Mouse (Mus musculus): Measurements from ENCODE around the gene Gabrr3. TPM values are rescaled to one million over a fixed set of nuclear protein-coding genes. Genes with fewer than 3 reads are reported as not detected.
"Not testable (repeated sequence)": the region's sequence is repeated elsewhere in the genome, so short reads cannot be mapped to it uniquely, and the experiment has no call there.

The Gabrr3 gene
- polyA plus RNA-seq, 1 experiment: not detected

GRCm38 (mm10) chr16:59449092-59449491, 42.0 kb downstream of the Gabrr3 start:
- TF ChIP-seq MAX (IDR thresholded peaks at IDR 0.05) (no peak), CEBPB (IDR thresholded peaks at IDR 0.05; ENCODE audit: low read depth) (no peak), CTCF (IDR thresholded peaks at IDR 0.05; ENCODE audit: control insufficient read depth, insufficient read depth, insufficient read length) (no peak), MYOD1 (IDR thresholded peaks at IDR 0.05; ENCODE audit: control insufficient read depth, insufficient read length, low read depth) (no peak), USF1 (IDR thresholded peaks at IDR 0.05; ENCODE audit: low read depth) (no peak), FOSL1 (IDR thresholded peaks at IDR 0.05; ENCODE audit: insufficient read depth, low read length, poor library complexity, severe bottlenecking) (no peak), MYOG (IDR thresholded peaks at IDR 0.05; ENCODE audit: control insufficient read depth, extremely low read depth, insufficient read length) (no peak)

DNA sequence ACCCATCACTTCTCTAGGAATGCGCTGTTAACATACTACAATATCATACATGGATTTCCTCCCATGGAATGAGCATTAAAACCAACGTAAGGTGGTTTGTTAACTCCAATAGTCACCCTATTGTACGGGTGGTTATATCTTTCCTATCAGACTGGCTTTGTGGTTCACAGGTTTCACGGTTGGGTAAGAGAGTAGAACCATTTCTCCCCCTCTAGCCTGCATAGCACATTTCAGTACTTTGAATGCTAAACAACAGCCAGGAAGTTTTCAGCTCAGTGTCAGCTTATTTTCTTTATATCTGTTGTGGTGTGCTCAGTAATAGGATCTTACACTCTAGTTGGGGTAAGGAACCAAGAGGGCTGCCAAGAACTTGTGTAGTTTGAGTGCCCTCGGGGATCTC, 44.7 kb downstream of the Gabrr3 start:
- no peaks in the 10 kb centered on the region for H3K79me3 ChIP-seq (ENCODE audit: low read depth)

More at GRCm38 (mm10) chr16:59449092-59449491, 42.0 kb downstream of the Gabrr3 start:
- H3K79me2 ChIP-seq (ENCODE audit: control insufficient read depth, insufficient read depth): no peaks in the 10 kb centered on the region
- no peak overlapping the region for H3K4me3 ChIP-seq (ENCODE audit: insufficient read depth, poor library complexity, severe bottlenecking)
- H3K79me3 ChIP-seq (ENCODE audit: low read depth): no peaks in the 10 kb centered on the region
- no peaks in the 10 kb centered on the region for H3K27me3 ChIP-seq (ENCODE audit: control insufficient read depth, insufficient read depth, insufficient read length)
- H3ac ChIP-seq (ENCODE audit: control insufficient read depth, insufficient read length, low read depth): no peak overlapping the region
- H3K36me3 ChIP-seq (ENCODE audit: control insufficient read depth, insufficient read depth): no peaks in the 10 kb centered on the region

GRCm38 (mm10) chr16:59459259-59459861, 52.2 kb downstream of the Gabrr3 start:
- not testable (repeated sequence) for H3K79me3 ChIP-seq (ENCODE audit: low read depth); H3K27me3 ChIP-seq (ENCODE audit: control insufficient read depth, insufficient read depth, insufficient read length); H3ac ChIP-seq (ENCODE audit: control insufficient read depth, insufficient read length, low read depth); H3K4me3 ChIP-seq (ENCODE audit: insufficient read depth, poor library complexity, severe bottlenecking); H3K79me2 ChIP-seq (ENCODE audit: control insufficient read depth, insufficient read depth); H3K36me3 ChIP-seq (ENCODE audit: control insufficient read depth, insufficient read depth)

More for the DNA sequence above, 44.7 kb downstream of the Gabrr3 start:
- no peak for TF ChIP-seq MAX (IDR thresholded peaks at IDR 0.05)
- TF ChIP-seq FOSL1 (IDR thresholded peaks at IDR 0.05; ENCODE audit: insufficient read depth, low read length, poor library complexity, severe bottlenecking): no peak
- no peak for TF ChIP-seq MYOD1 (IDR thresholded peaks at IDR 0.05; ENCODE audit: control insufficient read depth, insufficient read length, low read depth)
- no peak for TF ChIP-seq MYOG (IDR thresholded peaks at IDR 0.05; ENCODE audit: control insufficient read depth, extremely low read depth, insufficient read length)
- no peak for TF ChIP-seq CTCF (IDR thresholded peaks at IDR 0.05; ENCODE audit: control insufficient read depth, insufficient read depth, insufficient read length)
- TF ChIP-seq CEBPB (IDR thresholded peaks at IDR 0.05; ENCODE audit: low read depth): no peak
- no peak for TF ChIP-seq USF1 (IDR thresholded peaks at IDR 0.05; ENCODE audit: low read depth)
- no peak overlapping the region for H3K4me3 ChIP-seq (ENCODE audit: insufficient read depth, poor library complexity, severe bottlenecking)
- no peaks in the 10 kb centered on the region for H3K27me3 ChIP-seq (ENCODE audit: control insufficient read depth, insufficient read depth, insufficient read length)
- no peaks in the 10 kb centered on the region for H3K36me3 ChIP-seq (ENCODE audit: control insufficient read depth, insufficient read depth)
- no peaks in the 10 kb centered on the region for H3K79me2 ChIP-seq (ENCODE audit: control insufficient read depth, insufficient read depth)
- no peak overlapping the region for H3ac ChIP-seq (ENCODE audit: control insufficient read depth, insufficient read length, low read depth)

GRCm38 (mm10) chr16:59463567-59463966, 56.4 kb downstream of the Gabrr3 start:
- H3K4me3 ChIP-seq (ENCODE audit: insufficient read depth, poor library complexity, severe bottlenecking): no peak overlapping the region
- no peaks in the 10 kb centered on the region for H3K27me3 ChIP-seq (ENCODE audit: control insufficient read depth, insufficient read depth, insufficient read length)
- no peaks in the 10 kb centered on the region for H3K79me2 ChIP-seq (ENCODE audit: control insufficient read depth, insufficient read depth)
- TF ChIP-seq USF1 (IDR thresholded peaks at IDR 0.05; ENCODE audit: low read depth): no peak
- no peak for TF ChIP-seq CEBPB (IDR thresholded peaks at IDR 0.05; ENCODE audit: low read depth)
- TF ChIP-seq MAX (IDR thresholded peaks at IDR 0.05): no peak
- no peak for TF ChIP-seq MYOG (IDR thresholded peaks at IDR 0.05; ENCODE audit: control insufficient read depth, extremely low read depth, insufficient read length)
- no peak for TF ChIP-seq CTCF (IDR thresholded peaks at IDR 0.05; ENCODE audit: control insufficient read depth, insufficient read depth, insufficient read length)
- no peak for TF ChIP-seq FOSL1 (IDR thresholded peaks at IDR 0.05; ENCODE audit: insufficient read depth, low read length, poor library complexity, severe bottlenecking)
- no peak for TF ChIP-seq MYOD1 (IDR thresholded peaks at IDR 0.05; ENCODE audit: control insufficient read depth, insufficient read length, low read depth)
- H3ac ChIP-seq (ENCODE audit: control insufficient read depth, insufficient read length, low read depth): no peak overlapping the region
- no peaks in the 10 kb centered on the region for H3K79me3 ChIP-seq (ENCODE audit: low read depth)
- H3K36me3 ChIP-seq (ENCODE audit: control insufficient read depth, insufficient read depth): no peaks in the 10 kb centered on the region

- Histone ChIP-seq H3K4me3 (ENCODE audit: insufficient read depth, poor library complexity, severe bottlenecking) (no peak overlapping the region), H3K79me2 (ENCODE audit: control insufficient read depth, insufficient read depth) (no peaks in the 10 kb centered on the region), H3K36me3 (ENCODE audit: control insufficient read depth, insufficient read depth) (no peaks in the 10 kb centered on the region), H3K79me3 (ENCODE audit: low read depth) (no peaks in the 10 kb centered on the region), H3ac (ENCODE audit: control insufficient read depth, insufficient read length, low read depth) (no peak overlapping the region), H3K27me3 (ENCODE audit: control insufficient read depth, insufficient read depth, insufficient read length) (no peaks in the 10 kb centered on the region)
- TF ChIP-seq MYOD1 (IDR thresholded peaks at IDR 0.05; ENCODE audit: control insufficient read depth, insufficient read length, low read depth) (no peak), MYOG (IDR thresholded peaks at IDR 0.05; ENCODE audit: control insufficient read depth, extremely low read depth, insufficient read length) (no peak), CTCF (IDR thresholded peaks at IDR 0.05; ENCODE audit: control insufficient read depth, insufficient read depth, insufficient read length) (no peak), CEBPB (IDR thresholded peaks at IDR 0.05; ENCODE audit: low read depth) (no peak), MAX (IDR thresholded peaks at IDR 0.05) (no peak), USF1 (IDR thresholded peaks at IDR 0.05; ENCODE audit: low read depth) (no peak), FOSL1 (IDR thresholded peaks at IDR 0.05; ENCODE audit: insufficient read depth, low read length, poor library complexity, severe bottlenecking) (no peak)
Measured at GRCm38 (mm10) chr16:59463973-59464372, 56.8 kb downstream of the Gabrr3 start.

GRCm38 (mm10) chr16:59469846-59470245, 62.7 kb downstream of the Gabrr3 start:
- Histone ChIP-seq H3K4me3 (ENCODE audit: insufficient read depth, poor library complexity, severe bottlenecking) (no peak overlapping the region), H3ac (ENCODE audit: control insufficient read depth, insufficient read length, low read depth) (no peak overlapping the region), H3K79me3 (ENCODE audit: low read depth) (peaks cover 24% of the 10 kb centered on the region), H3K27me3 (ENCODE audit: control insufficient read depth, insufficient read depth, insufficient read length) (no peaks in the 10 kb centered on the region), H3K79me2 (ENCODE audit: control insufficient read depth, insufficient read depth) (peaks cover 30% of the 10 kb centered on the region), H3K36me3 (ENCODE audit: control insufficient read depth, insufficient read depth) (peaks cover 1% of the 10 kb centered on the region)
- TF ChIP-seq MYOG (IDR thresholded peaks at IDR 0.05; ENCODE audit: control insufficient read depth, extremely low read depth, insufficient read length) (no peak), USF1 (IDR thresholded peaks at IDR 0.05; ENCODE audit: low read depth) (no peak), CEBPB (IDR thresholded peaks at IDR 0.05; ENCODE audit: low read depth) (no peak), MYOD1 (IDR thresholded peaks at IDR 0.05; ENCODE audit: control insufficient read depth, insufficient read length, low read depth) (no peak), MAX (IDR thresholded peaks at IDR 0.05) (no peak), FOSL1 (IDR thresholded peaks at IDR 0.05; ENCODE audit: insufficient read depth, low read length, poor library complexity, severe bottlenecking) (no peak), CTCF (IDR thresholded peaks at IDR 0.05; ENCODE audit: control insufficient read depth, insufficient read depth, insufficient read length) (no peak)

All from C2C12 (cell line).